Mouse (Mus musculus): ENCODE measurements around the gene Rora. TPM values are rescaled to one million over a fixed set of nuclear protein-coding genes. Genes with fewer than 3 reads are reported as not detected.

Rora gene
- total RNA-seq, 2 experiments from 2014 or later: 0.38 to 2.1 TPM

GRCm38 (mm10) chr9:68859500-68859899 lies 205.9 kb downstream of the Rora start:
- ATAC-seq (replicated peaks; ENCODE audit: low FRiP score, poor library complexity, severe bottlenecking): no peak

DNA sequence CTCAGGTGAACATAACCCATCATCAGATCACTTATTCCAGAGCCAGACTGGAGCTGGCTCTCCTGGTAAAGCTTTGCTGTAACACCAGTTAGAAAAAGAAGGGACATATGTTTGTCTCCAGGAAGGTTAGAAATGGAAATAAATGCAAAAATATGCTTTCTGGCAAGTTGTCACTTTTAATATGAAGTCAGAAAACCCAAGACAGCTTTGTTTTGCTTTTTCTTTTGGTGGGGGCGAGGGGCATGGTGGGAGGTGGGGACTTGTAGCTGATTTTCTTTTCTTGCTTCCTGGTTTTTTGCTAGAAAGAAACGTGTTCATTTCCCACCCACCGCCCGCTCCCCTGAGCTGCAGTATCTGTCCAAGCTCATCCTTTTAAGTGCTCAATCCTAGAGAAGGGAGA lies 212.7 kb downstream of the Rora start:
- no peak for ATAC-seq (replicated peaks; ENCODE audit: low FRiP score, poor library complexity, severe bottlenecking)

DNA sequence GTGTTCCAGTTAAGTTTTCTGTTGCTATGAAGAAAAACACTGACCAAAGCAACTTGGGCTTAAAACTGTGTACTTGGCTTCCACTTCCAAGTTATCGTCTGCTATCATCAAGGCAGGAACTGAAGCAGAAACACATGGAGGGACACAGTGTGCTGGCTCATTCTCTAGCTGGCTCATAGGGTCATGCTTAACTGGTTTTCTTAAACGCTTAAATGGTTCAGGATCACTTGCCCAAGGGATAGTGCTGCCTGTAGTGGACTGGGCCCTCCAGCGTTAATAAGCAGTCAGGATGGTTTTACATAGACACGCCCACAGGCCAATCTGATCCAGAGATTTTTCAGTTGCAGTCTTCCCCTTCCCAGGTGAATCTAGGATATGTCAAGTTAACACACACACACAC lies 220.3 kb downstream of the Rora start:
- ATAC-seq (replicated peaks; ENCODE audit: low FRiP score, poor library complexity, severe bottlenecking): no peak

DNA sequence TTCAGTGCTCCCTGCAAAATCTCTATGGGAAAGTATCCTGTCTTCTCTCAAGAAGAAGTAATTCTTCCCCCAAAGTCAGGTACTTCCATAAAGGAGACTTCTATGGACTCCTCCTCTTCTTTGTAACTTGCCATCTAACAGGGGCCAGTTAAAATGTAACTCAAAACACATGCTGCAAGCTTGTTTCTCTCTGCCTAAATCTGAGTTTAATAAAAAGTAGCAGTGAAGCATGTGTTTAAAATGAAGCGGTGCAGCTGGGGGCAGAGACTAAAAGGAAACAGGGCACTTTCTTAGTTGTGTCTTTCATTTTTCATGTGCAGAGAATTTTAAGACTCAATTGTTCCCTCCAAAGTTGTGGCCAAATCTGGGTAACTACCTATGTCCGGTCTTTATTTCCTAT lies 221.0 kb downstream of the Rora start:
- no peak for ATAC-seq (replicated peaks; ENCODE audit: low FRiP score, poor library complexity, severe bottlenecking)

DNA sequence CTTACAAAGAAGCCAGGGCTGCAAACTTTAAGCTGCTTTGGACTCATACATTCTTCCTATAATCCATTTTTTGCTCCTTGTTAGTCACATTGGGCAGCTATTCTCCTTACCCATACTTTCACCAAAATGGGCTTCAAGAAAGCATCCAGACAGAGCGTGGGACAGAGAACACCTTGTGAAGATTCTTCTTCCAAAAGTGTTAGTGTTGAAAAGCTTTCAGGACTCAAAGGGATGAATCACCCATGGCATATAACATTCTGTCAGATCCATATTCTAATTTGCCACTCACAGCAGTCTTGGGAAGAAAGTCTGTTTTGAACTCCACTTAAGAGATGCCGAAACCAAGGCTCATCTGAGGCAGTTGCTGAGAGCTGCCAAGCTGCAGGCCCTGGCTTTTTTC lies 222.2 kb downstream of the Rora start:
- ATAC-seq (replicated peaks; ENCODE audit: low FRiP score, poor library complexity, severe bottlenecking): no peak

DNA sequence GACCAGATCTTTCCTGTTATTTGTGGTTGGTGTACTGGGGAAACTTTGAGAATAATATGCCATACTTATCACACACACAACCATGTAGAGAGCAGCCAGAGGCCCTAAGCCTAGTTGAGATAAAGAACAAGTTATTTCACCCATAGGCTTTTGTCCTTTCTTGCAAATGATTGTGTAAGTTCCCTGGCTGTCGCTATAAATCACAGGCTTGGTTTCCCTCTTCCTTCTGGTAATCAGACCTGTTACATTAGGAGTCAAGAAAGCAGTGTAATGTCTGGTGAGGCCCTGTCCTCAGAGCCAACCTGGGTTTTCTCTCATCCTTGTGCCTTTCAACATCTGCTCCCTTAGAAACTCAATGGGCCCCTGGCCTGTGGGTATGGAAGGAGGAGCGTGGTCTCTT lies 222.7 kb downstream of the Rora start:
- ATAC-seq (replicated peaks; ENCODE audit: low FRiP score, poor library complexity, severe bottlenecking): no peak

DNA sequence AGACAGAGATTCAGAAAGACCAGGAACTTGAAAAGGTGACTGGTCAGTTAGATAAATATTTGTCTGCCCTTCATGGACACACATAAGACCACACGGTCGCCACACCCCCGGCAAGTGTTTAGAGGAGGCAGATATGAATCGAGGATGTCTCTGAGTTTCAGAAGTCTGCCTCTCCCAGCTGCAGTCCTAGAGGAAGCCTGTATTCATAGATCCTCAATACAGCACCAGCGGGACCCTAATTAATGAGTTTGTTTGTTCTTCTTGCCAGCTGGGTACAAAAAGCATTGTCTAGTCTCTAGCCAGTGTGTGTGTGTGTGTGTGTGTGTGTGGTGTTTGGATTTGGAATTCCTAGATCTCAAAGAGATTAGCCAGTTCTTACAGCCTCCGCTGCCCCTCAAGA lies 228.3 kb downstream of the Rora start:
- ATAC-seq (replicated peaks; ENCODE audit: low FRiP score, poor library complexity, severe bottlenecking): no peak

GRCm38 (mm10) chr9:68883005-68883404 lies 229.4 kb downstream of the Rora start:
- ATAC-seq (replicated peaks; ENCODE audit: low FRiP score, poor library complexity, severe bottlenecking): no peak

DNA sequence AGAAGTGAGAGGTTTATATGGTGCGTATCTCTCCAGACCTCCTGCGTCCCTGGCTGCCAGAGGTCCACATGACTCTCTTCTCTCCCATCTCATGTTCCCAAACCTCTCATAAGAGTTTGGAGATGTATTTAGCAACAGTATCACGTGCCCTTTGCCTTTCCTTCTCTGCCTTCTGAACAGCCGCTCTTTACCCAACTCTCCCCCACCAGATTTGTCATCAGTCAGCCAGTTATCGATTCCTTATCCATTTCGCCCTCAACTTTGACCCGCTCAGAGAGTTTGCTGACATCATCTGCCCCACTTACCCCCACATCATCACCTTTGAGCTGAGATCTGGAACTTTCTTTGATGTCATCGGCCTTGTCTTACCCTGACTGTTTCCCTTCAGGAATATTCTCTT lies 230.1 kb downstream of the Rora start:
- ATAC-seq (replicated peaks; ENCODE audit: low FRiP score, poor library complexity, severe bottlenecking): no peak

DNA sequence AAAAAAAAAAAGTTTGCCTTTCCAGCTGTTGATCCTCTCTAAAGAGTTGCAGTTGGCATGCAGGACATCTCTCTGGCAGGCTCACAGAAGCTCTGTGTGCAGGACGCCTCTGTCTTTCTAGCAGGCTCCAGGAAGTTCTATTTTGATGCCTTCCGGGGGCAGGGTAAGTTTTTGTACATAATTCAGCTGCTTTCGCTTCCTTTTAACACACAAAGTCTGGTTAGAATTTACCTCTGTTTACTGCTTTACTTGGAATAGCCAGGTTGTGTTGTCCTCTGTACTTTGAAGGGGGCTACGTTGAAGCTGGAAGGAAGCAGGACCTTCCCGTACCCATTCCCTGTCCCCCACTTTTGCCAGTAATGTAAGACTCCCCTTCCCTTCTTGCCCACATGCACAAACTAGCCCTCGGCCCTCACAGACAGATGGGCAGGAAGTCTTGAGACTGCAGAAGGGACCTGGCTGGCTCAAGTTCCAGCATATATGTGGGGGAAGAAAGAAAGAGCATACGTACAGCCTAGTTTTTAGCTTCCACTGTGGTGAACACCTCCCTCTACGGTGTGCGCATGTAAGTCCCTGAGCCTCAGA lies 231.0 kb downstream of the Rora start:
- no peak for ATAC-seq (replicated peaks; ENCODE audit: low FRiP score, poor library complexity, severe bottlenecking)

DNA sequence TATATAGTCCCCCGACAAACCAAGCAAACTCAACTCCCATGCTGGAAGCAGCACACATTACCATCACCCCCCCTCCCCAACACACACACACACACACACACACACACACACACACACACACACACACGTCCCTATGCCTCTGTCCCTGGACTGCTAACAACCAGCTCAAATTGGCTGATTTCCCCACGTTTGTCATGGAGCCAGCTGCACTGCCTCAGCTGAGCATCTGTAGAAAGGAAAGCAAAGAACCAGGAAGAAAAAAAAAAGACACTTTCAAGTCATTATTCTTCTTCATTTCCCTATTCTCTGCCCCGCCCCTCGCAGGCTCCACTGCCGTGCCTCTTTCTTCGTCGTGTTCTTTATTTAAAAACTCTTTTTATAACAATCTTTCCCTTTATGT lies 235.1 kb downstream of the Rora start:
- ATAC-seq (replicated peaks; ENCODE audit: low FRiP score, poor library complexity, severe bottlenecking): no peak

- ATAC-seq (replicated peaks; ENCODE audit: low FRiP score, poor library complexity, severe bottlenecking): no peak
Observed at GRCm38 (mm10) chr9:68891431-68891830, 237.8 kb downstream of the Rora start.

DNA sequence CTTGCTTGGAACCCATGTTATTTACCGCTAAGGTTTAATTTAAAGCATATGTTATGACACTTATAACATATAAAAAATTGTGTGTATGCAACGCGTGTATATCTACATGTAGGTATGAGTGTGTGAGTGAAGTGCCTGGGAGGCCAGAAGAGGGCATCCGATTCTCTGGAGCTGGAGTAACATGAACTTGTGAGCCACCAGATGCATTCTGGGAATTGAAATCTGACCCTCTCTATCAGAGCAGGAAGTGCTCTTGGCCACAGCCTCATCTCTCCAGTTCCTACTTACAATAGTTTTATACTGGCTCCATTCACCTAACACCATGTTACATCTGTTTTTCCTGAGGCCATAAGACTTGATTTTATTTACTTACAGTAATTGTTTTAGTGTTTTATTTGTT lies 238.8 kb downstream of the Rora start:
- ATAC-seq (replicated peaks; ENCODE audit: low FRiP score, poor library complexity, severe bottlenecking): no peak

- no peak for ATAC-seq (replicated peaks; ENCODE audit: low FRiP score, poor library complexity, severe bottlenecking)
Observed at GRCm38 (mm10) chr9:68892859-68893258, 239.3 kb downstream of the Rora start.

DNA sequence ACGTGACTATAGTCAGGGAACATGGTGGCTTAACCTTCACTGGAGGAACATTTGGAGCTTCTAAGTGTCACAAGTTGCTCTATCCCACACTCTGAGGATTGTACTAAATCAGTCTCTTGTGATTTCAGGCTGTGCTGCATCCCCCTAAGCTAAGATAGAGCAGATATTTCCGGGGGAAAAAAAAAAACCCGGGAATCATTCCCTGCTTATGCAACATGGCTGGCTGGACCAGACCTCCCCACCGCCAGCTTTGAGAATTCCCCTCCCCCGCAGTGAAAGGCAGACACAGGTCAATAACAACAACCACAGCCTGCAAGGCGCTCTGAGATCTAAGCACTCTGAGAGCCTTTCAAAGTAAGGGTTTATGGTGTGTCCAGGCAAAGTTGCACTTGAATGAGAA lies 244.7 kb downstream of the Rora start:
- ATAC-seq (replicated peaks; ENCODE audit: low FRiP score, poor library complexity, severe bottlenecking): no peak

DNA sequence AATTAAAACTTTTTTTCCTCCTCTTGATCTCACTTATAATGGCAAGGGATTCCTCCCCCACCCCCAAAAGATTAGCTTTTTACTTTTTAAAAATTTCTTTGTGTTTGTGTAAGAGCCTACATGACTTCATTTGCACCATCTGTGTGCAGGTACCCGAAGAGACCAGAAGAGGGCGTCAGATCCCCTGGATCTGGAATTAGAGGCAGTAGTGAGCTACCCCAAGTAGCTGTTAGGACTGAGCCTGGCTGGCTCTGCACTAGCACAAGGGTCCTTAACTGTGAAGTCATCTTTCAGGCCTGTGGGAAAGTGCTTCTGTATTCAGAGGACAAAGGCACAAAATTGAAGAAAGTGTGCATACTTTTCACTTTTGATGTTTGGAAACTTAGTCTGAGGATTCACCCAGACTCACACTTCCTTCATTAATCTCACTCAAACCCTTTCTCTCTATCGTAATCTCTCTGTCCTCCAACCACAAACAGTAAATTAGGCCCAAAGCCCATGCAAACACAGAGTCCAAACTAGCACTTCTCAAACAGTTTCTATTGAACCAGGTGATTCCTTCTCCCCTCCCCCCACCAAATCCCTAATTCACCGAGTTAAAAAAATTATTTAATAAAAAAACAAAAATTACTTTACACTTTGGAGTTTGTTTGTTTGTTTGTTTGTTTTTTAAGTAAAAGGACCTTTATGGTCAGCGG lies 246.1 kb downstream of the Rora start:
- no peak for ATAC-seq (replicated peaks; ENCODE audit: low FRiP score, poor library complexity, severe bottlenecking)

DNA sequence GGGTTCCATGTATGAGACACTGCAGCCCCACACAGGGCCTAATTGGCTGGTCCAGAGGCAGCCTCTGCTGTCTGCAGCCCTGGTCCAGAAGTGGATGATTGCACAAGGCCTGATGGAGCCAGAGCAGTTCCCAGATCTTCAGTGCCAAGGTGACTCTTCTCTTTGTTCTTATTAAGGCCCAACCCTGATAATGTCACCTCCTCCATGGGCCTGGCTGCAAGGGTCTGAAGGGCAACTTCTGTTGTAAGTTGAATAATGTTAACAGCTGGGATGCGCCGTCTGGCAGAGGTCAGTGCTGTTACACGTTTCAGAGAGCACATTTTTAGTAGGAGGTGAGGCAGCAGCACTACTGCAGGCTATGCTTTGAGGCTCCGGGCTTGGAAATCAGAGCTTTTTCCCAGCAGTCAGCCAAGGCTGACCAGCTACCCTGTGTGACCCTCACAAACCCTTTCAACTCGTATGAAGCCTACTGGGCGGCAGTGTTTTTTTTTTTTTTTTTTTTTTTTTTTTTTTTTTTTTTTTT lies 252.8 kb downstream of the Rora start:
- ATAC-seq (replicated peaks; ENCODE audit: low FRiP score, poor library complexity, severe bottlenecking): no peak

DNA sequence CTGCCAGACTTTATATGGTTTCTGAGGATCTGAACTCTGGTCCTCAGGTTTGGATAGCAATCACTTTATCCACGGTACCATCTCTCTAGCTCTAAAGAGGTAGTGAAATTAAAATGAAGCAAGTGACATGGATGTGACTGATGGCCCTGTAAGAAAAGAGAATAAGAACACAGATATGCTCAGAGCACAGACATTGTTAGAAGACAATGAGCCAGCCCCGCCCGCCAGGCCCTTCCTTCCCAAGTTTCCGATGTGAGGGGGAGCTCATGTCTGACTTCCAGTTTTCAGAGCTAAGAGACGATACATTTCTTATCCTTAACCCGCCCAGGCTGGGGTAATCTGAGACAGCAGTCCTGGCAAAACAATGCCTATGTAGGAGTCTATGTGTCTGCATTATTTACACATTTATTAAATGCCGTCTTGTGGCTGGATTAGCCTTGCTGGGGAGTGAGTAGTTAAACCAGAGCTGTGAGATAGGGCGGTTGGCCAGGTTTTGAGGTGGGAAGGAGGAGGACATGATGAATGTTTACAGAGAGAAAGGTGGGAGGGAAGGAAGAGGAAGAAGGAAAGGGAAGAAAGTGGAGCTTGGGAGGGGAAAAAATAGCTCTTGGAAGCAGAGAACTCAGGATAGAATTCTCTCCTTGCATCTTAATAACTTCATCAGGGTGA lies 259.0 kb downstream of the Rora start:
- ATAC-seq (replicated peaks; ENCODE audit: low FRiP score, poor library complexity, severe bottlenecking): no peak

- ATAC-seq (replicated peaks; ENCODE audit: low FRiP score, poor library complexity, severe bottlenecking): no peak
Observed at GRCm38 (mm10) chr9:68913191-68913697, 259.7 kb downstream of the Rora start.

- no peak for ATAC-seq (replicated peaks; ENCODE audit: low FRiP score, poor library complexity, severe bottlenecking)
Observed at GRCm38 (mm10) chr9:68914541-68915275, 261.1 kb downstream of the Rora start.
